Mouse (Mus musculus): ENCODE data around the gene Gm3629. TPM values are rescaled to one million over a fixed set of nuclear protein-coding genes. Genes with fewer than 3 reads are reported as not detected.
"Not testable (repeated sequence)": the region's sequence is repeated elsewhere in the genome, so short reads cannot be mapped to it uniquely, and the experiment has no call there.

Gene Gm3629
- total RNA-seq (2012; rRNA removed): 0.40 and 0.85 TPM in 2 replicates

- H3K9me3 ChIP-seq (ENCODE audit: control insufficient read depth, insufficient read depth, low read depth, low read length); H3K4me3 ChIP-seq (ENCODE audit: insufficient read depth in 1 of 2, low read depth in 1 of 2, low read length in 2 of 2, poor library complexity in 1 of 2, severe bottlenecking in 1 of 2); H3K4me1 ChIP-seq (ENCODE audit: control insufficient read depth in 2 of 2, insufficient read depth in 2 of 2, low read length in 2 of 2, poor library complexity in 1 of 2); H3K9ac ChIP-seq (ENCODE audit: insufficient read depth, low read depth, low read length, poor library complexity, severe bottlenecking); H3K36me3 ChIP-seq (ENCODE audit: control insufficient read depth, insufficient read depth, low read length, poor library complexity, severe bottlenecking); H3K27ac ChIP-seq (ENCODE audit: insufficient read depth, low read depth, low read length, poor library complexity, severe bottlenecking); DNase-seq (ENCODE audit: low read depth, low spot score); in situ Hi-C loops (cut with MboI; ENCODE audit: low sequenced_read_pairs in 2 of 2, unreplicated experiment in 2 of 2): not testable (repeated sequence)
Measured at GRCm38 (mm10) chr14:6590513-6590912, at the start of gene Gm3629. Gm3629 (minus strand) TSS chr14:6590613.

- H3K4me1 ChIP-seq (ENCODE audit: control insufficient read depth in 2 of 2, insufficient read depth in 2 of 2, low read length in 2 of 2, poor library complexity in 1 of 2); H3K9me3 ChIP-seq (ENCODE audit: control insufficient read depth, insufficient read depth, low read depth, low read length); H3K27ac ChIP-seq (ENCODE audit: insufficient read depth, low read depth, low read length, poor library complexity, severe bottlenecking); H3K36me3 ChIP-seq (ENCODE audit: control insufficient read depth, insufficient read depth, low read length, poor library complexity, severe bottlenecking); H3K4me3 ChIP-seq (ENCODE audit: insufficient read depth in 1 of 2, low read depth in 1 of 2, low read length in 2 of 2, poor library complexity in 1 of 2, severe bottlenecking in 1 of 2); DNase-seq (ENCODE audit: low read depth, low spot score); H3K9ac ChIP-seq (ENCODE audit: insufficient read depth, low read depth, low read length, poor library complexity, severe bottlenecking); in situ Hi-C loops (cut with MboI; ENCODE audit: low sequenced_read_pairs in 2 of 2, unreplicated experiment in 2 of 2): not testable (repeated sequence)
Measured at GRCm38 (mm10) chr14:6622318-6622717, 31.9 kb upstream of the Gm3629 start, which contains the start of gene Gm3460. Gm3460 (minus strand) TSS chr14:6622418.

GRCm38 (mm10) chr14:6606436-6606835 lies 16.0 kb upstream of the Gm3629 start:
- H3K4me3 ChIP-seq (ENCODE audit: insufficient read depth in 1 of 2, low read depth in 1 of 2, low read length in 2 of 2, poor library complexity in 1 of 2, severe bottlenecking in 1 of 2); in situ Hi-C loops (cut with MboI; ENCODE audit: low sequenced_read_pairs in 2 of 2, unreplicated experiment in 2 of 2); H3K4me1 ChIP-seq (ENCODE audit: control insufficient read depth in 2 of 2, insufficient read depth in 2 of 2, low read length in 2 of 2, poor library complexity in 1 of 2): not testable (repeated sequence)

GRCm38 (mm10) chr14:6605004-6605403 lies 14.6 kb upstream of the Gm3629 start:
- H3K9ac ChIP-seq (ENCODE audit: insufficient read depth, low read depth, low read length, poor library complexity, severe bottlenecking); H3K9me3 ChIP-seq (ENCODE audit: control insufficient read depth, insufficient read depth, low read depth, low read length); H3K4me3 ChIP-seq (ENCODE audit: insufficient read depth in 1 of 2, low read depth in 1 of 2, low read length in 2 of 2, poor library complexity in 1 of 2, severe bottlenecking in 1 of 2); H3K27ac ChIP-seq (ENCODE audit: insufficient read depth, low read depth, low read length, poor library complexity, severe bottlenecking); in situ Hi-C loops (cut with MboI; ENCODE audit: low sequenced_read_pairs in 2 of 2, unreplicated experiment in 2 of 2); H3K36me3 ChIP-seq (ENCODE audit: control insufficient read depth, insufficient read depth, low read length, poor library complexity, severe bottlenecking); H3K4me1 ChIP-seq (ENCODE audit: control insufficient read depth in 2 of 2, insufficient read depth in 2 of 2, low read length in 2 of 2, poor library complexity in 1 of 2); DNase-seq (ENCODE audit: low read depth, low spot score): not testable (repeated sequence)

More at GRCm38 (mm10) chr14:6606436-6606835, 16.0 kb upstream of the Gm3629 start:
- DNase-seq (ENCODE audit: low read depth, low spot score); H3K36me3 ChIP-seq (ENCODE audit: control insufficient read depth, insufficient read depth, low read length, poor library complexity, severe bottlenecking); H3K27ac ChIP-seq (ENCODE audit: insufficient read depth, low read depth, low read length, poor library complexity, severe bottlenecking); H3K9me3 ChIP-seq (ENCODE audit: control insufficient read depth, insufficient read depth, low read depth, low read length); H3K9ac ChIP-seq (ENCODE audit: insufficient read depth, low read depth, low read length, poor library complexity, severe bottlenecking): not testable (repeated sequence)

- H3K27ac ChIP-seq (ENCODE audit: insufficient read depth, low read depth, low read length, poor library complexity, severe bottlenecking); H3K9ac ChIP-seq (ENCODE audit: insufficient read depth, low read depth, low read length, poor library complexity, severe bottlenecking); in situ Hi-C loops (cut with MboI; ENCODE audit: low sequenced_read_pairs in 2 of 2, unreplicated experiment in 2 of 2); H3K4me1 ChIP-seq (ENCODE audit: control insufficient read depth in 2 of 2, insufficient read depth in 2 of 2, low read length in 2 of 2, poor library complexity in 1 of 2); H3K9me3 ChIP-seq (ENCODE audit: control insufficient read depth, insufficient read depth, low read depth, low read length); H3K36me3 ChIP-seq (ENCODE audit: control insufficient read depth, insufficient read depth, low read length, poor library complexity, severe bottlenecking); H3K4me3 ChIP-seq (ENCODE audit: insufficient read depth in 1 of 2, low read depth in 1 of 2, low read length in 2 of 2, poor library complexity in 1 of 2, severe bottlenecking in 1 of 2); DNase-seq (ENCODE audit: low read depth, low spot score): not testable (repeated sequence)
Measured at GRCm38 (mm10) chr14:6604551-6604950, 14.1 kb upstream of the Gm3629 start.

- in situ Hi-C loops (cut with MboI; ENCODE audit: low sequenced_read_pairs in 2 of 2, unreplicated experiment in 2 of 2): not testable (repeated sequence)
Measured at GRCm38 (mm10) chr14:6537190-6537589, 53.2 kb downstream of the Gm3629 start, which contains the start of gene Gm8356. Gm8356 (minus strand) TSS chr14:6537290.

More at GRCm38 (mm10) chr14:6537190-6537589, 53.2 kb downstream of the Gm3629 start, which contains the start of gene Gm8356:
- not testable (repeated sequence) for H3K4me1 ChIP-seq (ENCODE audit: control insufficient read depth in 2 of 2, insufficient read depth in 2 of 2, low read length in 2 of 2, poor library complexity in 1 of 2); H3K36me3 ChIP-seq (ENCODE audit: control insufficient read depth, insufficient read depth, low read length, poor library complexity, severe bottlenecking); DNase-seq (ENCODE audit: low read depth, low spot score); H3K9ac ChIP-seq (ENCODE audit: insufficient read depth, low read depth, low read length, poor library complexity, severe bottlenecking); H3K4me3 ChIP-seq (ENCODE audit: insufficient read depth in 1 of 2, low read depth in 1 of 2, low read length in 2 of 2, poor library complexity in 1 of 2, severe bottlenecking in 1 of 2); H3K9me3 ChIP-seq (ENCODE audit: control insufficient read depth, insufficient read depth, low read depth, low read length); H3K27ac ChIP-seq (ENCODE audit: insufficient read depth, low read depth, low read length, poor library complexity, severe bottlenecking)

Other genes starting within 250 kb of the Gm3629 start
- not detected in 2 replicates for gene Gm3618, start 246.9 kb downstream of the Gm3629 start, total RNA-seq (2012; rRNA removed)
- gene Gm16440, start 200.3 kb downstream of the Gm3629 start, total RNA-seq (2012; rRNA removed): not detected in 2 replicates
- gene Gm3591, start 178.1 kb downstream of the Gm3629 start, total RNA-seq (2012; rRNA removed): 11.5 and 17.2 TPM in 2 replicates
- not detected in 2 replicates for gene Gm3594, start 146.0 kb downstream of the Gm3629 start, total RNA-seq (2012; rRNA removed)
- not detected in 2 replicates for gene Gm8356, start 53.3 kb downstream of the Gm3629 start, total RNA-seq (2012; rRNA removed)
- gene Gm3460, start 31.8 kb upstream of the Gm3629 start, total RNA-seq (2012; rRNA removed): not detected in 2 replicates
- gene Gm10251, start 93.6 kb upstream of the Gm3629 start, total RNA-seq (2012; rRNA removed): not detected in 2 replicates
- gene Gm8050, start 129.6 kb upstream of the Gm3629 start, total RNA-seq (2012; rRNA removed): not detected in 2 replicates
- 5.4 and 7.1 TPM in 2 replicates for gene Gm3636, start 151.7 kb upstream of the Gm3629 start, total RNA-seq (2012; rRNA removed)
- not detected in 2 replicates for gene Gm8362, start 183.8 kb upstream of the Gm3629 start, total RNA-seq (2012; rRNA removed)
- not detected in 2 replicates for gene Gm3642, start 249.7 kb upstream of the Gm3629 start, total RNA-seq (2012; rRNA removed)